Mouse (Mus musculus) hindbrain, embryonic 13.5 days (tissue): Measurements from ENCODE around the gene Josd1. TPM values are rescaled to one million over a fixed set of nuclear protein-coding genes. Genes with fewer than 3 reads are reported as not detected.
A peak's percentile ranks its signal among the peaks of the same experiment; 100 is the strongest.
"Not testable (repeated sequence)": the region's sequence is repeated elsewhere in the genome, so short reads cannot be mapped to it uniquely, and the experiment has no call there.

Experiments used
- ATAC-seq: fragments of 200-750 bp; cut with Nextera tagmentation; 2 replicates; pipeline ENCODE4 v1.8.0; 2017; ENCODE audit warnings: moderate TSS enrichment; ENCODE audit not compliant: low FRiP score
- H3K27ac ChIP-seq: fragments of 300-500 bp; sonication (generic); 2 replicates; pipeline ENCODE4 v1.5.1; 2015; ENCODE audit warnings: inconsistent platforms, mild to moderate bottlenecking, moderate library complexity
- H3K27me3 ChIP-seq: fragments of 300-500 bp; sonication (generic); 2 replicates; pipeline ENCODE4 v1.6.1; 2015; ENCODE audit warnings: mild to moderate bottlenecking, inconsistent platforms
- H3K36me3 ChIP-seq: fragments of 300-500 bp; sonication (generic); 2 replicates; pipeline ENCODE4 v1.6.1; 2015; ENCODE audit warnings: mild to moderate bottlenecking, inconsistent platforms
- H3K4me1 ChIP-seq: fragments of 300-500 bp; sonication (generic); replicated peaks from 2 replicates; pipeline ENCODE4 v1.6.1; 2015; ENCODE audit warnings: inconsistent platforms
- H3K4me2 ChIP-seq: fragments of 300-500 bp; sonication (generic); 2 replicates; pipeline ENCODE4 v1.6.1; 2015; ENCODE audit warnings: inconsistent platforms, mild to moderate bottlenecking, moderate library complexity
- H3K4me3 ChIP-seq: fragments of 300-500 bp; sonication (generic); 2 replicates; pipeline ENCODE4 v1.5.1; 2015; ENCODE audit warnings: mild to moderate bottlenecking, inconsistent platforms
- H3K9ac ChIP-seq: fragments of 300-500 bp; sonication (generic); 2 replicates; pipeline ENCODE4 v1.6.1; 2015; ENCODE audit warnings: mild to moderate bottlenecking, inconsistent platforms
- H3K9me3 ChIP-seq: fragments of 300-500 bp; sonication (generic); 2 replicates; pipeline ENCODE4 v1.6.1; 2016; ENCODE audit warnings: inconsistent platforms
- WGBS: fragments of 180-500 bp; shearing (Covaris S2); methylation state at CpG from one replicate; pipeline ENCODE4 v1.1.7; 2015; 5-methylcytosine and 5-hydroxymethylcytosine counted together
- polyA plus RNA-seq: library from polyadenylated mRNA; unstranded; fragments of >200 nt; fragmentation: Nextera tagmentation; extraction: Ambion mirVana; gene quantifications from 2 replicates; pipeline ENCODE4 v1.2.1, GENCODE M21; 2015

The Josd1 gene
- polyA plus RNA-seq, 1 experiment from 2014 or later: 20.2 TPM

GRCm38 (mm10) chr15:79671828-79672348 is 15.8 kb downstream of the Josd1 start:
- Histone ChIP-seq H3K4me3 (peak overlapping the region; percentile 93), H3K4me2 (peak overlapping the region; percentile 78), H3K36me3 (peaks cover 58% of the 10 kb centered on the region)
- not testable (repeated sequence) for H3K9ac ChIP-seq, ATAC-seq, H3K9me3 ChIP-seq, H3K27me3 ChIP-seq, H3K27ac ChIP-seq, H3K4me1 ChIP-seq
- WGBS: 87% methylated on average over 11 of the region's 11 CpGs

GRCm38 (mm10) chr15:79670972-79671299 is 16.8 kb downstream of the Josd1 start:
- H3K27me3 ChIP-seq: no peaks in the 10 kb centered on the region
- H3K27ac ChIP-seq: peak overlapping the region; percentile 44; the same call in 1 of the 2 replicates
- H3K36me3 ChIP-seq: peaks cover 58% of the 10 kb centered on the region
- H3K4me1 ChIP-seq: peaks cover 7% of the 10 kb centered on the region
- peak; percentile 70 for ATAC-seq
- H3K4me2 ChIP-seq: peak overlapping the region; percentile 78
- no peaks in the 10 kb centered on the region for H3K9me3 ChIP-seq
- under 1% methylated on average over 37 of the region's 37 CpGs for WGBS
- H3K9ac ChIP-seq: peak overlapping the region; percentile 86
- H3K4me3 ChIP-seq: peak overlapping the region; percentile 93

GRCm38 (mm10) chr15:79670249-79670971 is 17.3 kb downstream of the Josd1 start, which contains the start of gene Tomm22:
Gene Tomm22, plus strand, starts transcription at chr15:79670861.
- Histone ChIP-seq H3K4me3 (peak within 1 kb of the TSS; percentile 93), H3K4me1 (peaks cover 7% of the 10 kb centered on the region), H3K27ac (peak within 1 kb of the TSS; percentile 44; the same call in 1 of the 2 replicates), H3K9me3 (no peaks in the 10 kb centered on the region), H3K36me3 (peaks cover 60% of the 10 kb centered on the region), H3K4me2 (peak within 1 kb of the TSS; percentile 78), H3K27me3 (no peaks in the 10 kb centered on the region), H3K9ac (peak within 1 kb of the TSS; percentile 86)
- peak; percentile 97 for ATAC-seq
- 20% methylated on average over 33 of the region's 33 CpGs for WGBS

GRCm38 (mm10) chr15:79669195-79669594 is 18.5 kb downstream of the Josd1 start:
- Histone ChIP-seq H3K9ac (no peak overlapping the region), H3K27me3 (no peaks in the 10 kb centered on the region), H3K4me1 (peaks cover 7% of the 10 kb centered on the region), H3K4me3 (no peak overlapping the region), H3K27ac (no peak overlapping the region), H3K4me2 (no peak overlapping the region), H3K36me3 (peaks cover 53% of the 10 kb centered on the region), H3K9me3 (no peaks in the 10 kb centered on the region)
- no peak for ATAC-seq
- WGBS: 77% methylated on average over 10 of the region's 10 CpGs

- no peaks in the 10 kb centered on the region for H3K27me3 ChIP-seq
- peaks cover 6% of the 10 kb centered on the region for H3K4me1 ChIP-seq
- 96% methylated on average over 8 of the region's 8 CpGs for WGBS
- ATAC-seq: no peak
- H3K9ac ChIP-seq: no peak overlapping the region
- H3K4me2 ChIP-seq: no peak overlapping the region
- H3K27ac ChIP-seq: no peak overlapping the region
- H3K4me3 ChIP-seq: no peak overlapping the region
- peaks cover 64% of the 10 kb centered on the region for H3K36me3 ChIP-seq
- H3K9me3 ChIP-seq: peaks cover 3% of the 10 kb centered on the region; the same call in 1 of the 2 replicates
Observed at GRCm38 (mm10) chr15:79664666-79665065, 23.1 kb downstream of the Josd1 start.

- Histone ChIP-seq H3K9ac (no peak overlapping the region), H3K36me3 (peaks cover 48% of the 10 kb centered on the region), H3K4me1 (peaks cover 12% of the 10 kb centered on the region), H3K27me3 (no peaks in the 10 kb centered on the region), H3K4me2 (no peak overlapping the region), H3K9me3 (peaks cover 3% of the 10 kb centered on the region; the same call in 1 of the 2 replicates), H3K4me3 (no peak overlapping the region), H3K27ac (no peak overlapping the region)
- ATAC-seq: no peak
- 76% methylated on average over 4 of the region's 4 CpGs for WGBS
Observed at GRCm38 (mm10) chr15:79661852-79662251, 25.9 kb downstream of the Josd1 start.

GRCm38 (mm10) chr15:79658531-79659375 is 29.0 kb downstream of the Josd1 start, which contains the start of the genes Fam227a and Cby1:
Gene Fam227a, minus strand, starts transcription at chr15:79658956.
Gene Cby1, plus strand, starts transcription at chr15:79659199.
- ATAC-seq: peak; percentile 89
- H3K4me3 ChIP-seq: peak within 1 kb of the TSS; percentile 93
- H3K36me3 ChIP-seq: peaks cover 32% of the 10 kb centered on the region
- no peaks in the 10 kb centered on the region for H3K27me3 ChIP-seq
- peak within 1 kb of the TSS; percentile 98 for H3K27ac ChIP-seq
- under 1% methylated on average over 55 of the region's 55 CpGs for WGBS
- H3K4me2 ChIP-seq: peak within 1 kb of the TSS; percentile 71
- peaks cover 20% of the 10 kb centered on the region for H3K4me1 ChIP-seq
- H3K9me3 ChIP-seq: peaks cover 3% of the 10 kb centered on the region; the same call in 1 of the 2 replicates
- peak within 1 kb of the TSS; percentile 94 for H3K9ac ChIP-seq

- H3K27me3 ChIP-seq: no peaks in the 10 kb centered on the region
- WGBS: 5% methylated on average over 16 of the region's 16 CpGs
- peaks cover 20% of the 10 kb centered on the region for H3K4me1 ChIP-seq
- peak overlapping the region; percentile 94 for H3K9ac ChIP-seq
- peaks cover 3% of the 10 kb centered on the region; the same call in 1 of the 2 replicates for H3K9me3 ChIP-seq
- H3K4me3 ChIP-seq: peak overlapping the region; percentile 93
- peak overlapping the region; percentile 71 for H3K4me2 ChIP-seq
- peak overlapping the region; percentile 98 for H3K27ac ChIP-seq
- 0 out of 2 replicates have a peak, but pooled peaks have one; percentile 10 for ATAC-seq
- H3K36me3 ChIP-seq: peaks cover 32% of the 10 kb centered on the region
Observed at GRCm38 (mm10) chr15:79657837-79658530, 29.7 kb downstream of the Josd1 start.

GRCm38 (mm10) chr15:79656451-79656850 is 31.3 kb downstream of the Josd1 start:
- WGBS: 86% methylated on average over 14 of the region's 14 CpGs
- no peak overlapping the region for H3K27ac ChIP-seq
- H3K27me3 ChIP-seq: no peaks in the 10 kb centered on the region
- no peak overlapping the region for H3K9ac ChIP-seq
- peaks cover 20% of the 10 kb centered on the region for H3K4me1 ChIP-seq
- peaks cover 30% of the 10 kb centered on the region for H3K36me3 ChIP-seq
- ATAC-seq: no peak
- no peak overlapping the region for H3K4me3 ChIP-seq
- no peaks in the 10 kb centered on the region for H3K9me3 ChIP-seq
- H3K4me2 ChIP-seq: no peak overlapping the region

GRCm38 (mm10) chr15:79651481-79651880 is 36.2 kb downstream of the Josd1 start:
- Histone ChIP-seq H3K4me3 (no peak overlapping the region), H3K4me1 (peaks cover 5% of the 10 kb centered on the region; the same call in 1 of the 2 replicates), H3K9ac (no peak overlapping the region), H3K4me2 (no peak overlapping the region), H3K27me3 (no peaks in the 10 kb centered on the region), H3K27ac (no peak overlapping the region), H3K9me3 (no peaks in the 10 kb centered on the region), H3K36me3 (peaks cover 63% of the 10 kb centered on the region)
- 80% methylated on average over 4 of the region's 4 CpGs for WGBS
- no peak for ATAC-seq

GRCm38 (mm10) chr15:79650569-79650968 is 37.1 kb downstream of the Josd1 start:
- peaks cover 66% of the 10 kb centered on the region for H3K36me3 ChIP-seq
- no peak overlapping the region for H3K4me2 ChIP-seq

More at GRCm38 (mm10) chr15:79650569-79650968, 37.1 kb downstream of the Josd1 start:
- Histone ChIP-seq H3K4me3 (no peak overlapping the region), H3K9ac (no peak overlapping the region), H3K4me1 (no peaks in the 10 kb centered on the region), H3K27me3 (no peaks in the 10 kb centered on the region), H3K9me3 (no peaks in the 10 kb centered on the region), H3K27ac (no peak overlapping the region)
- no peak for ATAC-seq
